In genomic region chr15:99516715-99517114, GRCm38 (mm10) we compare ENCODE assay signal across 20 mouse cellular contexts. TPM values are rescaled to one million over a fixed set of nuclear protein-coding genes. Genes with fewer than 3 reads are reported as not detected.
DNase-seq lines count a peak whose midpoint lies in the region; ATAC-seq and TF ChIP-seq lines count a peak whose summit lies in the region.
"Had no signal": no experiment of that assay in that cellular context is flagged by ENCODE, and none has a peak within 500 bp of the region (broad histone marks: within the 10 kb centered on the region; RNA-seq: fewer than 3 reads in every experiment).

No protein-coding gene starts in this region.

- no peak overlapping the region for H3K4me2 ChIP-seq in kidney, postnatal 0 days (ENCODE audit: low read length)
- no peak overlapping the region for H3K4me2 ChIP-seq in stomach, embryonic 14.5 days (replicated peaks; ENCODE audit: low read depth, low read length)
- H3K4me2 ChIP-seq in stomach, postnatal 0 days (replicated peaks; ENCODE audit: low read depth): no peak overlapping the region
- H3K4me2 ChIP-seq: embryonic facial prominence, embryonic 12.5 days; forebrain, embryonic 13.5 days; forebrain, embryonic 15.5 days had no signal

- no peaks in the 10 kb centered on the region; the same call in 1 of the 2 replicates for H3K27me3 ChIP-seq in kidney, postnatal 0 days (ENCODE audit: insufficient read depth, low read length)
- no peaks in the 10 kb centered on the region for H3K27me3 ChIP-seq in stomach, embryonic 14.5 days (ENCODE audit: control insufficient read depth, insufficient read depth, low read length)
- H3K27me3 ChIP-seq in stomach, postnatal 0 days (ENCODE audit: control insufficient read depth, insufficient read depth, low read length): peaks cover 2% of the 10 kb centered on the region; the same call in 1 of the 2 replicates
- H3K27me3 ChIP-seq: embryonic facial prominence, embryonic 12.5 days; forebrain, embryonic 13.5 days; forebrain, embryonic 15.5 days; Patski had no signal

- ATAC-seq in kidney, postnatal 0 days (replicated peaks; ENCODE audit: low FRiP score, low read depth): no peak
- peak; percentile 61; the same call in 1 of the 2 replicates for ATAC-seq in stomach, embryonic 14.5 days (ENCODE audit: insufficient number of reproducible peaks, insufficient read depth, low FRiP score, low read depth)
- no peak for ATAC-seq in stomach, postnatal 0 days (ENCODE audit: low FRiP score, low TSS enrichment)
- ATAC-seq: forebrain, embryonic 13.5 days; forebrain, embryonic 15.5 days; forebrain, postnatal 0 days; Patski had no signal

- no peak for TF ChIP-seq EP300 in stomach, postnatal 0 days (optimal IDR thresholded peaks at IDR 0.05)

- DNase-seq in cerebellum, adult 9-11 months: peak; percentile 40
- DNase-seq in cerebellum, adult 11-12 months: no peak
- peak; percentile 71 for DNase-seq in kidney, postnatal 0 days (ENCODE audit: low spot score)
- no peak for DNase-seq in kidney, postnatal 4 days
- DNase-seq in stomach, postnatal 0 days (ENCODE audit: low spot score): no peak
- DNase-seq in ZHBTc4 (ENCODE audit: low read depth, low spot score): peak; percentile 56
- DNase-seq in c-Kit-positive CD71-positive TER-119-positive erythroid progenitor cells, embryonic 14.5 days (ENCODE audit: low spot score): no peak
- DNase-seq: adrenal gland, adult 2 months; adrenal gland, postnatal 10 days; adrenal gland, postnatal 25 days; cerebellum, adult 9-10 months; cerebellum, postnatal 14 days; forebrain, postnatal 0 days had no signal

- 0 out of 2 replicates have a peak, but pooled peaks cover 4% of the 10 kb centered on the region for H3K4me1 ChIP-seq in kidney, postnatal 0 days (replicated peaks; ENCODE audit: insufficient read depth, low read length)
- no peaks in the 10 kb centered on the region for H3K4me1 ChIP-seq in stomach, embryonic 14.5 days (ENCODE audit: control insufficient read depth, insufficient read depth, low read length)
- no peaks in the 10 kb centered on the region for H3K4me1 ChIP-seq in stomach, postnatal 0 days (replicated peaks; ENCODE audit: control insufficient read depth, insufficient read depth)
- H3K4me1 ChIP-seq: forebrain, embryonic 13.5 days; forebrain, embryonic 15.5 days had no signal

- H3K36me3 ChIP-seq in kidney, postnatal 0 days (ENCODE audit: insufficient read depth, low read length): no peaks in the 10 kb centered on the region
- H3K36me3 ChIP-seq in stomach, embryonic 14.5 days (ENCODE audit: control insufficient read depth, insufficient read depth, low read length): no peaks in the 10 kb centered on the region
- no peaks in the 10 kb centered on the region for H3K36me3 ChIP-seq in stomach, postnatal 0 days (ENCODE audit: control insufficient read depth, insufficient read depth, low read length)
- H3K36me3 ChIP-seq: embryonic facial prominence, embryonic 10.5 days; embryonic facial prominence, embryonic 12.5 days; forebrain, embryonic 15.5 days; G1E had no signal

- H3K27ac ChIP-seq in kidney, postnatal 0 days: no peak overlapping the region
- no peak overlapping the region for H3K27ac ChIP-seq in stomach, embryonic 14.5 days (ENCODE audit: low read length)
- H3K27ac ChIP-seq in stomach, postnatal 0 days (replicated peaks): no peak overlapping the region
- H3K27ac ChIP-seq: embryonic facial prominence, embryonic 10.5 days; embryonic facial prominence, embryonic 12.5 days; forebrain, embryonic 13.5 days; forebrain, embryonic 15.5 days had no signal

- WGBS in kidney, postnatal 0 days: 25% methylated on average over 8 of the region's 8 CpGs
- WGBS in stomach, embryonic 14.5 days: 39% methylated on average over 8 of the region's 8 CpGs
- 50% methylated on average over 8 of the region's 8 CpGs for WGBS in stomach, postnatal 0 days

- no peak overlapping the region for H3K9ac ChIP-seq in kidney, postnatal 0 days (ENCODE audit: low read depth, low read length)
- H3K9ac ChIP-seq in stomach, embryonic 14.5 days (replicated peaks; ENCODE audit: low read depth, low read length): no peak overlapping the region
- H3K9ac ChIP-seq in stomach, postnatal 0 days (ENCODE audit: low read length): no peak overlapping the region
- H3K9ac ChIP-seq: embryonic facial prominence, embryonic 12.5 days; forebrain, embryonic 13.5 days; forebrain, embryonic 15.5 days; forebrain, postnatal 0 days had no signal

- H3K9me3 ChIP-seq in kidney, postnatal 0 days (replicated peaks; ENCODE audit: low read length): no peaks in the 10 kb centered on the region
- no peaks in the 10 kb centered on the region for H3K9me3 ChIP-seq in stomach, embryonic 14.5 days (ENCODE audit: control insufficient read depth, low read depth, low read length)
- H3K9me3 ChIP-seq in stomach, postnatal 0 days (ENCODE audit: control insufficient read depth, low read length): no peaks in the 10 kb centered on the region
- H3K9me3 ChIP-seq: embryonic facial prominence, embryonic 10.5 days; embryonic facial prominence, embryonic 12.5 days; forebrain, embryonic 13.5 days; forebrain, embryonic 15.5 days; G1E had no signal

- H3K4me3 ChIP-seq in kidney, postnatal 0 days (replicated peaks; ENCODE audit: low read depth, low read length): no peak overlapping the region
- H3K4me3 ChIP-seq in stomach, embryonic 14.5 days (ENCODE audit: low read depth, low read length): no peak overlapping the region
- H3K4me3 ChIP-seq in stomach, postnatal 0 days (ENCODE audit: low read depth, low read length): no peak overlapping the region
- H3K4me3 ChIP-seq: embryonic facial prominence, embryonic 10.5 days; embryonic facial prominence, embryonic 12.5 days; forebrain, embryonic 13.5 days; forebrain, embryonic 15.5 days had no signal

- TF ChIP-seq CTCF in kidney, postnatal 0 days (IDR thresholded peaks at IDR 0.05; ENCODE audit: low read depth): no peak
- TF ChIP-seq CTCF in stomach, postnatal 0 days (IDR thresholded peaks at IDR 0.05; ENCODE audit: low read depth): no peak

RNA-seq across cellular contexts. Expression of gene Faim2, which starts 11.2 kb away (rescaled TPM):
- polyA plus RNA-seq in kidney, postnatal 0 days (2015; fragmentation: Nextera tagmentation; extraction: Ambion mirVana): 0.26 and 0.36 TPM in 2 replicates
- 0.29 and 0.42 TPM in 2 replicates for polyA plus RNA-seq in stomach, embryonic 14.5 days (2014; fragmentation: Nextera tagmentation; extraction: Ambion mirVana)
- polyA plus RNA-seq in stomach, postnatal 0 days (2015; fragmentation: Nextera tagmentation; extraction: Ambion mirVana): 0.62 and 0.81 TPM in 2 replicates
- polyA plus RNA-seq: G1E had no signal

RNA-seq across cellular contexts. Expression of gene Bcdin3d, which starts 42.2 kb away (rescaled TPM):
- 16.1 and 16.3 TPM in 2 replicates for polyA plus RNA-seq in kidney, postnatal 0 days (2015; fragmentation: Nextera tagmentation; extraction: Ambion mirVana)
- polyA plus RNA-seq in stomach, embryonic 14.5 days (2014; fragmentation: Nextera tagmentation; extraction: Ambion mirVana): 12.9 and 16.7 TPM in 2 replicates
- polyA plus RNA-seq in stomach, postnatal 0 days (2015; fragmentation: Nextera tagmentation; extraction: Ambion mirVana): 9.3 and 10.4 TPM in 2 replicates

RNA-seq across cellular contexts. Expression of gene Nckap5l, which starts 59.2 kb away (rescaled TPM):
- polyA plus RNA-seq in kidney, postnatal 0 days (2015; fragmentation: Nextera tagmentation; extraction: Ambion mirVana): 6.5 and 8.0 TPM in 2 replicates
- polyA plus RNA-seq in stomach, embryonic 14.5 days (2014; fragmentation: Nextera tagmentation; extraction: Ambion mirVana): 8.9 and 9.3 TPM in 2 replicates
- 2.1 and 2.4 TPM in 2 replicates for polyA plus RNA-seq in stomach, postnatal 0 days (2015; fragmentation: Nextera tagmentation; extraction: Ambion mirVana)

Comparison
In these comparisons a context has a peak if more than half of its experiments do, and no peak if none do; other contexts are left out.
1. DNase-seq: peak in cerebellum, adult 9-11 months (single experiment), kidney, postnatal 0 days (single experiment) and ZHBTc4 (single experiment); none in cerebellum, adult 11-12 months (single experiment), kidney, postnatal 4 days (0 of 2), stomach, postnatal 0 days (single experiment) and c-Kit-positive CD71-positive TER-119-positive erythroid progenitor cells, embryonic 14.5 days (single experiment).